Mouse (Mus musculus): Measurements from ENCODE around the gene Ccdc163.

DNA sequence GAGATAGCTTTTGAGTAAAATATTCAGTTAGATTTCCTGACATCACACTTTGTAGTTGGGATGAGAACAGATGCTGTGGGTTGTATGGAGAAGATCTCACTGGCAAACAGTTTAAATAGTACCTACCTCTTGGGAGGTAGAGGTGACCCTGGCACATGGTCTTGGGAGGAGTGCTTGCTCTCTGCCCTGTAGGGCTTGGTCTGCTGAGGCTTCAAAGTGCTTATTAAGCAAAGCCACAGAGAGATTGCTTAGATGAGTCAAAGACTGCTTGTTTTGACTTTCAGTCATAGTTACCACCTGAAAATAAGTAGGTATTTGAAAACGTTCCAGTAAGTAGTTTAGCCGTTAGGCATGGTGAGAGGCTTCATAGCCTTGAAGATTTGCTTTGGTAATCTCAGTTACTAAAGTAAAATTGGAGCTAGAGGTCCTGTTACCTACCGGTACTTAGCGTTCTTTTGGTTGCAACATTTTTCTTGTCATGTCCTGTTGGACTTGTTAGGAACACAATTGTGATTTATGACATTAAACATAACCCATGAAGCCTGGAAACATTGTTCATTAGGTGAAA lies 18.9 kb upstream of the Ccdc163 start:
- TF ChIP-seq CTCF (IDR thresholded peaks at IDR 0.05; ENCODE audit: insufficient read depth, low read depth, low read length), result no peak
- no peak for TF ChIP-seq POLR2A (IDR thresholded peaks at IDR 0.05; ENCODE audit: insufficient read depth, low read depth, low read length)
